Mouse (Mus musculus) C2C12 (cell line): Measurements from ENCODE around the gene Etv4.

Experiments used
- CEBPB ChIP-seq: IDR thresholded peaks from one replicate; pipeline ENCODE4 v1.6.1; 2011; ENCODE audit warnings: low read depth, mild to moderate bottlenecking, control low read depth, moderate library complexity
- CTCF ChIP-seq: IDR thresholded peaks from one replicate; pipeline ENCODE4 v1.5.1; 2011; ENCODE audit not compliant: control insufficient read depth, insufficient read depth, insufficient read length
- FOSL1 ChIP-seq: IDR thresholded peaks from one replicate; pipeline ENCODE4 v1.8.0; 2011; ENCODE audit warnings: mild to moderate bottlenecking, low read length; ENCODE audit not compliant: poor library complexity, insufficient read depth, severe bottlenecking
- MAX ChIP-seq: IDR thresholded peaks from one replicate; pipeline ENCODE4 v1.6.1; 2011; ENCODE audit warnings: mild to moderate bottlenecking, control low read depth
- MYOD1 ChIP-seq: IDR thresholded peaks from one replicate; pipeline ENCODE4 v1.6.1; 2011; ENCODE audit warnings: low read depth; ENCODE audit not compliant: control insufficient read depth, insufficient read length
- MYOG ChIP-seq: IDR thresholded peaks from one replicate; pipeline ENCODE4 v1.6.1; 2011; ENCODE audit not compliant: control insufficient read depth, insufficient read length; ENCODE audit errors: extremely low read depth
- USF1 ChIP-seq: IDR thresholded peaks from one replicate; pipeline ENCODE4 v1.6.1; 2011; ENCODE audit warnings: low read depth, mild to moderate bottlenecking, control low read depth, moderate library complexity

- TF ChIP-seq MYOD1 (no peak), CTCF (no peak), MYOG (no peak), USF1 (no peak), MAX (no peak), FOSL1 (no peak), CEBPB (no peak)
Observed at GRCm38 (mm10) chr11:101783135-101783534, 2.0 kb downstream of the Etv4 start.
